Mouse (Mus musculus) embryonic fibroblast, embryonic 13.5 days (primary cell): ENCODE measurements around the gene Etfa.

Experiments
- CTCF ChIP-seq: IDR thresholded peaks from 2 replicates; pipeline ENCODE4 v1.5.1; 2011; ENCODE audit warnings: mild to moderate bottlenecking, control low read depth, low read length, moderate library complexity, borderline replicate concordance; ENCODE audit not compliant: insufficient read depth
- POLR2A ChIP-seq: IDR thresholded peaks from 2 replicates; pipeline ENCODE4 v1.6.1; 2011; ENCODE audit warnings: low read depth, mild to moderate bottlenecking, control low read depth, low read length, moderate library complexity

GRCm38 (mm10) chr9:55404976-55405702 lies 106.9 kb downstream of the Etfa start:
- TF ChIP-seq POLR2A (no peak), CTCF (no peak)
